Mouse (Mus musculus) testis, adult 2 months (tissue): Measurements from ENCODE around the gene Plk2. TPM values are rescaled to one million over a fixed set of nuclear protein-coding genes. Genes with fewer than 3 reads are reported as not detected.

Source experiments
- H3K27ac ChIP-seq: fragments of 200-500 bp; 2 replicates; pipeline ENCODE4 v1.5.1; 2012; ENCODE audit warnings: low read depth, low read length; ENCODE audit not compliant: control insufficient read depth, insufficient read depth
- H3K27me3 ChIP-seq: fragments of 200-500 bp; 2 replicates; pipeline ENCODE4 v1.6.1; 2012; ENCODE audit warnings: mild to moderate bottlenecking, low read length, moderate library complexity; ENCODE audit not compliant: control insufficient read depth, insufficient read depth
- H3K36me3 ChIP-seq: fragments of 200-500 bp; 2 replicates; pipeline ENCODE4 v1.6.1; 2012; ENCODE audit warnings: mild to moderate bottlenecking, low read length; ENCODE audit not compliant: control insufficient read depth, insufficient read depth
- H3K4me1 ChIP-seq: fragments of 200-500 bp; 2 replicates; pipeline ENCODE4 v1.6.1; 2012; ENCODE audit warnings: low read length; ENCODE audit not compliant: control insufficient read depth, insufficient read depth
- H3K4me3 ChIP-seq: fragments of 200-500 bp; 2 replicates; pipeline ENCODE4 v1.5.1; 2012; ENCODE audit warnings: low read depth, mild to moderate bottlenecking, low read length, moderate library complexity, mixed read lengths; ENCODE audit not compliant: control insufficient read depth
- CTCF ChIP-seq: fragments of 200-500 bp; IDR thresholded peaks from 2 replicates; pipeline ENCODE4 v1.5.1; 2012; ENCODE audit warnings: low read depth, mild to moderate bottlenecking, inconsistent platforms, low read length, moderate library complexity; ENCODE audit not compliant: control insufficient read depth, insufficient read depth, insufficient replicate concordance
- POLR2A ChIP-seq: fragments of 200-500 bp; IDR thresholded peaks from 2 replicates; pipeline ENCODE4 v1.6.1; 2012; ENCODE audit warnings: low read depth, mild to moderate bottlenecking, inconsistent platforms, low read length, moderate library complexity; ENCODE audit not compliant: control insufficient read depth
- polyA plus RNA-seq: library from polyadenylated mRNA; depleted of rRNA; stranded (reverse); fragments of >200 nt; gene quantifications from 2 replicates; pipeline ENCODE4 v1.2.3, GENCODE M21; 2012; rRNA removed

The Plk2 gene
- polyA plus RNA-seq: 3.7 and 4.1 TPM in 2 replicates

GRCm38 (mm10) chr13:110394291-110395178, at the start of gene Plk2:
TSS of gene Plk2 (plus strand) at chr13:110395046.
- H3K27me3 ChIP-seq: no peaks in the 10 kb centered on the region
- peak; percentile 99 for TF ChIP-seq POLR2A
- TF ChIP-seq CTCF: peak; percentile 35; the same call in 1 of the 2 replicates
- peak within 1 kb of the TSS; percentile 71 for H3K27ac ChIP-seq
- peaks cover 5% of the 10 kb centered on the region for H3K4me1 ChIP-seq
- H3K4me3 ChIP-seq: peak within 1 kb of the TSS; percentile 89
- H3K36me3 ChIP-seq: no peaks in the 10 kb centered on the region

- no peak overlapping the region for H3K4me3 ChIP-seq
- TF ChIP-seq POLR2A (no peak), CTCF (no peak)
These were observed 48.1 kb upstream of the Plk2 start for GRCm38 (mm10) chr13:110346707-110347106.

DNA sequence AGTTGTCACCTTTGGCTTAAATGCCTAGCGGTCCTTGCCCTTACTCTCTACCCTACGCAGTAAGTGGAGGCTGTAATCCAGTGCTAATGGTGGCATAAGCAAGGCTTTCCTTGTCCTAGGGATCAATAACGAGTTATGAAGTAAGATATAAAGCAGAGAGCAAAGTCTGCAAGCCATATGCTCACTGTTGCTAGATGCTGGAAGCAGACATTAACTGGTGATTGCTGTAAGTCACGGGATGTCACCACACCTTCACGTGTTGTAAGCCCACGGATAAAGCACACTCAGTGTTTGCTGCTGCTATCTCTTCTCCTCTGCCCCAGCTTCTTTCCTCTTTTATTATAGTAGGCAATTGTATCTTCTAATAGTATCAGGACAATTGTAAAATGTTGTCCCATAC, 43.8 kb upstream of the Plk2 start:
- H3K4me3 ChIP-seq: no peak overlapping the region
- no peaks in the 10 kb centered on the region for H3K27me3 ChIP-seq
- no peak for TF ChIP-seq CTCF
- TF ChIP-seq POLR2A: no peak
- peaks cover 10% of the 10 kb centered on the region for H3K4me1 ChIP-seq
- no peak overlapping the region for H3K27ac ChIP-seq
- no peaks in the 10 kb centered on the region for H3K36me3 ChIP-seq

More at GRCm38 (mm10) chr13:110346707-110347106, 48.1 kb upstream of the Plk2 start:
- Histone ChIP-seq H3K27ac (no peak overlapping the region), H3K4me1 (no peaks in the 10 kb centered on the region), H3K27me3 (no peaks in the 10 kb centered on the region), H3K36me3 (no peaks in the 10 kb centered on the region)

DNA sequence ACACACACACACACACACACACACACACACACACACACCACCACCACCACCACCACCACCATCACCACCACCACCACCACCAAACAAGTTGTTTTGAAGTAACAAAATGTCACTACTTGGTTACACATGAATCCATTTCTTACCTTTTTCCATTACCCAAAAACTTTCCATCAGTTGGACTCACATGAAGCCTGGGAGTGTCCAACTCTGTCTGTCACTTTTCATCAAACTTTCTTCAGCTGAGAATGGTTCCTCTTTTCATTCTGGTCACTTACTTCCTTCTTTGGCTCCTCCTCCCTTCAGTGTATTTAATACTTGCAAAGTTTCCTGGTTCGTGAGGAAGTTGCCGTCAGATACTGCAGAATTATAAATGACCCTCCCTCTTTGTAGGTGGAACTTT, 37.9 kb upstream of the Plk2 start, which contains the start of gene Gapt:
Gapt (minus strand) TSS at position 259 of the 400 bp plus-strand sequence.
- H3K27ac ChIP-seq: no peak within 1 kb of the TSS
- H3K27me3 ChIP-seq: no peaks in the 10 kb centered on the region
- H3K36me3 ChIP-seq: no peaks in the 10 kb centered on the region
- no peak for TF ChIP-seq CTCF
- no peak for TF ChIP-seq POLR2A
- peaks cover 10% of the 10 kb centered on the region for H3K4me1 ChIP-seq
- no peak within 1 kb of the TSS for H3K4me3 ChIP-seq

- Histone ChIP-seq H3K27ac (no peak overlapping the region), H3K36me3 (no peaks in the 10 kb centered on the region), H3K27me3 (no peaks in the 10 kb centered on the region), H3K4me1 (peaks cover 2% of the 10 kb centered on the region), H3K4me3 (no peak overlapping the region)
- TF ChIP-seq POLR2A (no peak), CTCF (no peak)
These were observed 31.1 kb upstream of the Plk2 start for GRCm38 (mm10) chr13:110363722-110364121.

GRCm38 (mm10) chr13:110366477-110366876, 28.4 kb upstream of the Plk2 start:
- TF ChIP-seq CTCF: no peak
- TF ChIP-seq POLR2A: no peak

GRCm38 (mm10) chr13:110367961-110368555, 26.8 kb upstream of the Plk2 start:
- H3K4me3 ChIP-seq: peak overlapping the region; percentile 63; the same call in 1 of the 2 replicates
- TF ChIP-seq POLR2A: no peak
- no peak for TF ChIP-seq CTCF
- no peaks in the 10 kb centered on the region for H3K36me3 ChIP-seq
- peak overlapping the region; percentile 88 for H3K27ac ChIP-seq
- peaks cover 2% of the 10 kb centered on the region for H3K4me1 ChIP-seq
- no peaks in the 10 kb centered on the region for H3K27me3 ChIP-seq

More at GRCm38 (mm10) chr13:110366477-110366876, 28.4 kb upstream of the Plk2 start:
- Histone ChIP-seq H3K27me3 (no peaks in the 10 kb centered on the region), H3K4me3 (no peak overlapping the region), H3K4me1 (peaks cover 2% of the 10 kb centered on the region), H3K36me3 (no peaks in the 10 kb centered on the region), H3K27ac (no peak overlapping the region)
